Mouse (Mus musculus): ENCODE measurements around the gene BC052040.

GRCm38 (mm10) chr2:115539731-115540130, 41.8 kb upstream of the BC052040 start:
- TF ChIP-seq ZC3H11A (IDR thresholded peaks at IDR 0.05; ENCODE audit: borderline replicate concordance, low read depth, low read length) (no peak), MAFK (IDR thresholded peaks at IDR 0.05; ENCODE audit: insufficient read depth, low read depth, low read length) (no peak), ZNF384 (IDR thresholded peaks at IDR 0.05; ENCODE audit: low read depth, low read length) (no peak), HCFC1 (IDR thresholded peaks at IDR 0.05; ENCODE audit: borderline replicate concordance, insufficient read depth, low read length) (no peak), CHD2 (IDR thresholded peaks at IDR 0.05; ENCODE audit: low read depth, low read length) (no peak)
